Comparison of ENCODE assay signal across 26 mouse cellular contexts in the genomic region with DNA sequence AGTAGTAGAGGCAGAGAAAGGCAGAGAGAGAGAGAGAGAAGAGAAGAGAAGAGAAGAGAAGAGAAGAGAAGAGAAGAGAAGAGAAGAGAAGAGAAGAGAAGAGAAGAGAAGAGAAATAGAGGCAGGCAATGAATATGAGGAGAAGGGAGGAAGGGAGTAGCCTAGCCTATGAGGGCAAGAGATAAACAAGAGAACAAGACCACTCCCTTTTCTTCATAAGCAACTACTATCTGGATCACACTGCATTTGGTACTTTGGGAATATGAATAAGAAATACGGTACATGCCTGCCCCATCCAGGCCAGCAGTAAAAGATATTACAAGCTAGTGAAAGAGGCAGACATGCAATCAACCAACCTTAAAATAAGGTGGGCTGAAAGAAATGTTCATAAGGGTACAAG.
DNase-seq lines count a peak whose midpoint lies in the region; ATAC-seq and TF ChIP-seq lines count a peak whose summit lies in the region.
"Had no signal": no experiment of that assay in that cellular context is flagged by ENCODE, and none has a peak within 500 bp of the region (broad histone marks: within the 10 kb centered on the region; RNA-seq: fewer than 3 reads in every experiment).

No protein-coding gene starts in this region.

- peak overlapping the region; percentile 63 for H3K27ac ChIP-seq in left cerebral cortex, adult 2 months
- no peak overlapping the region for H3K27ac ChIP-seq in liver, embryonic 12.5 days
- H3K27ac ChIP-seq in liver, postnatal 0 days (ENCODE audit: low read depth): no peak overlapping the region
- H3K27ac ChIP-seq in liver, embryonic 15.5 days (replicated peaks): no peak overlapping the region
- H3K27ac ChIP-seq: heart, embryonic 15.5 days; hindbrain, embryonic 10.5 days; hindbrain, embryonic 13.5 days had no signal

- H3K36me3 ChIP-seq in liver, embryonic 12.5 days: no peaks in the 10 kb centered on the region
- no peaks in the 10 kb centered on the region for H3K36me3 ChIP-seq in liver, postnatal 0 days (replicated peaks; ENCODE audit: insufficient read depth, low read length)
- no peaks in the 10 kb centered on the region for H3K36me3 ChIP-seq in liver, embryonic 15.5 days (replicated peaks)
- H3K36me3 ChIP-seq: G1E; heart, embryonic 12.5 days; heart, embryonic 15.5 days; hindbrain, embryonic 10.5 days; hindbrain, embryonic 13.5 days had no signal

- peak overlapping the region; percentile 27 for H3K4me2 ChIP-seq in liver, embryonic 12.5 days
- no peak overlapping the region for H3K4me2 ChIP-seq in liver, postnatal 0 days (ENCODE audit: low read depth, low read length)
- H3K4me2 ChIP-seq in liver, embryonic 15.5 days: peak overlapping the region; percentile 18
- H3K4me2 ChIP-seq: heart, embryonic 12.5 days; heart, embryonic 15.5 days; hindbrain, embryonic 13.5 days had no signal

- H3K4me3 ChIP-seq in left cerebral cortex, adult 2 months: no peak overlapping the region
- H3K4me3 ChIP-seq in liver, embryonic 12.5 days: no peak overlapping the region
- H3K4me3 ChIP-seq in liver, postnatal 0 days (ENCODE audit: low read depth, low read length): no peak overlapping the region
- H3K4me3 ChIP-seq in liver, embryonic 15.5 days (replicated peaks): no peak overlapping the region
- H3K4me3 ChIP-seq: heart, embryonic 12.5 days; heart, embryonic 15.5 days; hindbrain, embryonic 10.5 days; hindbrain, embryonic 13.5 days had no signal

- TF ChIP-seq EP300 in liver, postnatal 0 days (IDR thresholded peaks at IDR 0.05; ENCODE audit: low read depth): no peak

- no peaks in the 10 kb centered on the region for H3K9me3 ChIP-seq in liver, embryonic 12.5 days (replicated peaks)
- no peaks in the 10 kb centered on the region for H3K9me3 ChIP-seq in liver, postnatal 0 days (ENCODE audit: low read length)
- no peaks in the 10 kb centered on the region for H3K9me3 ChIP-seq in liver, embryonic 15.5 days (replicated peaks)
- H3K9me3 ChIP-seq: heart, embryonic 12.5 days; heart, embryonic 15.5 days; hindbrain, embryonic 10.5 days; hindbrain, embryonic 13.5 days had no signal

- TF ChIP-seq CTCF in left cerebral cortex, adult 2 months (IDR thresholded peaks at IDR 0.05): no peak
- TF ChIP-seq CTCF in liver, postnatal 0 days (IDR thresholded peaks at IDR 0.05; ENCODE audit: low read depth): no peak

- peaks cover 37% of the 10 kb centered on the region for H3K4me1 ChIP-seq in liver, embryonic 12.5 days
- peaks cover 10% of the 10 kb centered on the region for H3K4me1 ChIP-seq in liver, postnatal 0 days (ENCODE audit: insufficient read depth)
- H3K4me1 ChIP-seq in liver, embryonic 15.5 days (replicated peaks): peaks cover 26% of the 10 kb centered on the region
- H3K4me1 ChIP-seq: heart, embryonic 12.5 days; heart, embryonic 15.5 days; hindbrain, embryonic 10.5 days; hindbrain, embryonic 13.5 days had no signal

- no peak overlapping the region for H3K9ac ChIP-seq in liver, embryonic 12.5 days
- no peak overlapping the region for H3K9ac ChIP-seq in liver, postnatal 0 days (replicated peaks)
- H3K9ac ChIP-seq in liver, embryonic 15.5 days: no peak overlapping the region
- H3K9ac ChIP-seq: forebrain, postnatal 0 days; heart, embryonic 12.5 days; heart, embryonic 15.5 days; hindbrain, embryonic 13.5 days had no signal

- peak; percentile 84 for ATAC-seq in liver, embryonic 12.5 days
- ATAC-seq in liver, postnatal 0 days: no peak
- peak; percentile 73 for ATAC-seq in liver, embryonic 15.5 days (ENCODE audit: insufficient read depth)
- no peak for ATAC-seq in erythroblast, adult 5-6 weeks (replicated peaks; ENCODE audit: low FRiP score, poor library complexity, severe bottlenecking)
- ATAC-seq: forebrain, embryonic 14.5 days; forebrain, postnatal 0 days; hindbrain, embryonic 16.5 days had no signal

- intact Hi-C loops in left cerebral cortex, adult 2 months (cut with DNase I): no loop called here
- intact Hi-C loops in left cerebral cortex, postnatal 10 days (cut with DNase I): no loop called here

- H3K27me3 ChIP-seq in liver, embryonic 12.5 days (replicated peaks): no peaks in the 10 kb centered on the region
- H3K27me3 ChIP-seq in liver, postnatal 0 days (ENCODE audit: insufficient read depth, low read length): no peaks in the 10 kb centered on the region
- no peaks in the 10 kb centered on the region for H3K27me3 ChIP-seq in liver, embryonic 15.5 days
- H3K27me3 ChIP-seq: CH12.LX; heart, embryonic 12.5 days; heart, embryonic 15.5 days; hindbrain, embryonic 13.5 days had no signal

- WGBS in liver, embryonic 12.5 days (ENCODE audit: insufficient replicate concordance): 23% methylated on average over 1 of the region's 1 CpGs
- 46% methylated on average over 1 of the region's 1 CpGs for WGBS in liver, postnatal 0 days (ENCODE audit: insufficient replicate concordance)
- WGBS in liver, embryonic 15.5 days (ENCODE audit: insufficient replicate concordance): 24% methylated on average over 1 of the region's 1 CpGs

- no peak for DNase-seq in left cerebral cortex, adult 2 months (ENCODE audit: extremely low spot score in 1 of 2, low spot score in 2 of 2)
- no peak for DNase-seq in left cerebral cortex, postnatal 10 days (ENCODE audit: extremely low spot score in 1 of 2, low spot score in 2 of 2)
- no peak for DNase-seq in liver, postnatal 0 days
- no peak for DNase-seq in embryo, embryonic 10.5 days (ENCODE audit: low spot score)
- DNase-seq: adrenal gland, adult 2 months; adrenal gland, postnatal 14 days; cerebellum, adult 11-12 months; cerebellum, adult 8-10 months; cerebellum, postnatal 10 days; cerebellum, postnatal 36 days; forebrain, postnatal 0 days; gastrocnemius, postnatal 25 days; heart, adult 18-20 months; heart, postnatal 10 days; heart, postnatal 36 days had no signal

Comparison
In these comparisons a context has a peak if more than half of its experiments do, and no peak if none do; other contexts are left out.
1. ATAC-seq: peak in liver, embryonic 12.5 days (single experiment) and liver, embryonic 15.5 days (single experiment); none in liver, postnatal 0 days (single experiment) and erythroblast, adult 5-6 weeks (single experiment).